Mouse (Mus musculus) embryonic fibroblast, embryonic 13.5 days (primary cell): ENCODE results near the gene Rpl13.

Source experiments
- CTCF ChIP-seq: IDR thresholded peaks from 2 replicates; pipeline ENCODE4 v1.5.1; 2011; ENCODE audit warnings: mild to moderate bottlenecking, control low read depth, low read length, moderate library complexity, borderline replicate concordance; ENCODE audit not compliant: insufficient read depth
- POLR2A ChIP-seq: IDR thresholded peaks from 2 replicates; pipeline ENCODE4 v1.6.1; 2011; ENCODE audit warnings: low read depth, mild to moderate bottlenecking, control low read depth, low read length, moderate library complexity

DNA sequence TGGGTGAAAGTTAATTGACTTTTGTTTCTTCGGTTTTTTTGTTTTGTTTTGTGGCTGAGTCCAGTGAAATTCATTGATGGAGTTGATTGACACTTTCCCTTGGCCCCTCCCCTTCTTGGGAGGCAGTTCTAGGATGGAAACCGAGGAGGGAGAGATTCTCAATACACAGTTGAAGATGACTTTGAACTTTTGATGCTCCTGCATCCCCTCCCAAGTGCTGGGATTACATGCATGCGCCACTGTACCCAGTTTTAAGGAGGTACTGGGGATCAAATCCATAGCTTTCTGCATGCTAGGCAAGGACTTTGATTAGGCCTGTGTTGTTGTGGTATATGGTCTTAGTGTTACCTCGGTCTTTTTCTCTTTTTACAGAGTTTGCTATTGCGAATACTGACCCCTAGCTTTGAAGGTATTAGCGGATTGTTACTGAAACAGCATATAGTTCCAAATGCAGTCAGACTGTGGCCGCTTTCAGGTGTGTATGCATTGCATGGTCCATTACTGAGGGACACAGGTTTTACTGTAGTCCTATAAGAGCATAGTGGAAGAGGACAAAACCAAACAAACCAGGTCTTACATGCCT lies 36.0 kb upstream of the Rpl13 start:
- no peak for TF ChIP-seq CTCF
- TF ChIP-seq POLR2A = no peak
